In genomic region chr4:24898636-24899035, GRCm38 (mm10) we compare ENCODE assay signal across 8 mouse cellular contexts. TPM values are rescaled to one million over a fixed set of nuclear protein-coding genes. Genes with fewer than 3 reads are reported as not detected.
DNase-seq lines count a peak whose midpoint lies in the region; ATAC-seq and TF ChIP-seq lines count a peak whose summit lies in the region.

No protein-coding gene starts in this region.

- ATAC-seq in erythroblast, adult 5-6 weeks (replicated peaks; ENCODE audit: low FRiP score, poor library complexity, severe bottlenecking): no peak
- ATAC-seq in embryonic facial prominence, embryonic 14.5 days (ENCODE audit: low read depth): no peak
- no peak for ATAC-seq in kidney, postnatal 0 days (replicated peaks; ENCODE audit: low FRiP score, low read depth)
- ATAC-seq in neural tube, embryonic 11.5 days (ENCODE audit: insufficient read depth, low FRiP score, low TSS enrichment): no peak

- peak overlapping the region; percentile 95 for H3K4me3 ChIP-seq in erythroblast, embryonic 14.5 days (replicated peaks)
- peak overlapping the region; percentile 68 for H3K4me3 ChIP-seq in embryonic facial prominence, embryonic 14.5 days (ENCODE audit: low read depth, low read length)
- peak overlapping the region; percentile 84 for H3K4me3 ChIP-seq in kidney, postnatal 0 days (replicated peaks; ENCODE audit: low read depth, low read length)
- peak overlapping the region; percentile 80 for H3K4me3 ChIP-seq in neural tube, embryonic 11.5 days (ENCODE audit: low read depth, low read length)

- peak; percentile 8 to 14 for DNase-seq in B cell, adult 2 months
- no peak for DNase-seq in embryonic facial prominence, embryonic 14.5 days (ENCODE audit: low spot score)
- peak; percentile 10 for DNase-seq in kidney, postnatal 0 days (ENCODE audit: low spot score)
- no peak for DNase-seq in neural tube, embryonic 11.5 days (ENCODE audit: low spot score)
- no peak for DNase-seq in frontal cortex, postnatal 36 days (ENCODE audit: low spot score in 2 of 2)
- DNase-seq in ovary, adult 18-20 months (ENCODE audit: low spot score): no peak

- no peaks in the 10 kb centered on the region for H3K9me3 ChIP-seq in erythroblast, embryonic 14.5 days (ENCODE audit: control insufficient read depth, low read length)
- no peaks in the 10 kb centered on the region for H3K9me3 ChIP-seq in embryonic facial prominence, embryonic 14.5 days (ENCODE audit: control insufficient read depth, low read length)
- H3K9me3 ChIP-seq in kidney, postnatal 0 days (replicated peaks; ENCODE audit: low read length): no peaks in the 10 kb centered on the region
- no peaks in the 10 kb centered on the region for H3K9me3 ChIP-seq in neural tube, embryonic 11.5 days (ENCODE audit: control insufficient read depth, low read length)

- 22% methylated on average over 8 of the region's 8 CpGs for WGBS in embryonic facial prominence, embryonic 14.5 days
- 16% methylated on average over 8 of the region's 8 CpGs for WGBS in kidney, postnatal 0 days
- 26% methylated on average over 8 of the region's 8 CpGs for WGBS in neural tube, embryonic 11.5 days

- no peak for TF ChIP-seq CTCF in kidney, postnatal 0 days (IDR thresholded peaks at IDR 0.05; ENCODE audit: low read depth)

- peak overlapping the region; percentile 71 for H3K9ac ChIP-seq in embryonic facial prominence, embryonic 14.5 days (ENCODE audit: low read depth, low read length)
- peak overlapping the region; percentile 81; the same call in 1 of the 2 replicates for H3K9ac ChIP-seq in kidney, postnatal 0 days (ENCODE audit: low read depth, low read length)
- peak overlapping the region; percentile 14 for H3K9ac ChIP-seq in neural tube, embryonic 11.5 days (ENCODE audit: low read length)

- H3K4me2 ChIP-seq in embryonic facial prominence, embryonic 14.5 days (ENCODE audit: low read depth, low read length): peak overlapping the region; percentile 71
- peak overlapping the region; percentile 60 for H3K4me2 ChIP-seq in kidney, postnatal 0 days (ENCODE audit: low read length)
- H3K4me2 ChIP-seq in neural tube, embryonic 11.5 days (ENCODE audit: low read depth): peak overlapping the region; percentile 67

- H3K4me1 ChIP-seq in erythroblast, embryonic 14.5 days (ENCODE audit: control insufficient read depth): peaks cover 18% of the 10 kb centered on the region
- H3K4me1 ChIP-seq in embryonic facial prominence, embryonic 14.5 days (ENCODE audit: control insufficient read depth, insufficient read depth, low read length): peaks cover 5% of the 10 kb centered on the region
- peaks cover 5% of the 10 kb centered on the region; the same call in 1 of the 2 replicates for H3K4me1 ChIP-seq in kidney, postnatal 0 days (replicated peaks; ENCODE audit: insufficient read depth, low read length)
- no peaks in the 10 kb centered on the region; the same call in 1 of the 2 replicates for H3K4me1 ChIP-seq in neural tube, embryonic 11.5 days (ENCODE audit: control insufficient read depth, insufficient read depth, low read length)

- H3K27ac ChIP-seq in embryonic facial prominence, embryonic 14.5 days (replicated peaks; ENCODE audit: low read depth, low read length): no peak overlapping the region
- no peak overlapping the region for H3K27ac ChIP-seq in kidney, postnatal 0 days
- H3K27ac ChIP-seq in neural tube, embryonic 11.5 days (ENCODE audit: low read depth, low read length): no peak overlapping the region

- peaks cover 28% of the 10 kb centered on the region for H3K36me3 ChIP-seq in erythroblast, embryonic 14.5 days (ENCODE audit: control insufficient read depth)
- H3K36me3 ChIP-seq in embryonic facial prominence, embryonic 14.5 days (ENCODE audit: control insufficient read depth, insufficient read depth, low read length): peaks cover 24% of the 10 kb centered on the region
- H3K36me3 ChIP-seq in kidney, postnatal 0 days (ENCODE audit: insufficient read depth, low read length): peaks cover 9% of the 10 kb centered on the region; the same call in 1 of the 2 replicates
- H3K36me3 ChIP-seq in neural tube, embryonic 11.5 days (ENCODE audit: control insufficient read depth, insufficient read depth, low read length): peaks cover 5% of the 10 kb centered on the region; the same call in 1 of the 2 replicates

- no peaks in the 10 kb centered on the region for H3K27me3 ChIP-seq in erythroblast, embryonic 14.5 days (ENCODE audit: control insufficient read depth)
- no peaks in the 10 kb centered on the region for H3K27me3 ChIP-seq in embryonic facial prominence, embryonic 14.5 days (replicated peaks; ENCODE audit: control insufficient read depth, insufficient read depth, low read length)
- no peaks in the 10 kb centered on the region for H3K27me3 ChIP-seq in kidney, postnatal 0 days (ENCODE audit: insufficient read depth, low read length)
- H3K27me3 ChIP-seq in neural tube, embryonic 11.5 days (ENCODE audit: control insufficient read depth, insufficient read depth, low read length): no peaks in the 10 kb centered on the region

RNA-seq across cellular contexts. Expression of gene Ndufaf4, which starts 0.8 kb away (rescaled TPM):
- polyA plus RNA-seq in erythroblast, embryonic 14.5 days (2012): 0.64 and 0.69 TPM in 2 replicates
- 5.2 and 6.9 TPM in 2 replicates for total RNA-seq in erythroblast, adult 5-6 weeks (2015; ENCODE audit: low replicate concordance)
- total RNA-seq in erythroblast, adult 5-6 weeks (2017; ENCODE audit: low replicate concordance): 2.6 and 5.0 TPM in 2 replicates
- 41.9 and 51.9 TPM in 2 replicates for polyA plus RNA-seq in embryonic facial prominence, embryonic 14.5 days (2014; fragmentation: Nextera tagmentation; extraction: Ambion mirVana)
- 76.3 and 87.6 TPM in 2 replicates for polyA plus RNA-seq in kidney, postnatal 0 days (2015; fragmentation: Nextera tagmentation; extraction: Ambion mirVana)
- polyA plus RNA-seq in neural tube, embryonic 11.5 days (2014; fragmentation: Nextera tagmentation; extraction: Ambion mirVana): 68.5 and 69.0 TPM in 2 replicates

RNA-seq across cellular contexts. Expression of gene Klhl32, which starts 47.7 kb away (rescaled TPM):
- polyA plus RNA-seq in erythroblast, embryonic 14.5 days (2012): 0.01 TPM in 1 of 2 replicates, not detected in the other
- not detected in 2 replicates for total RNA-seq in erythroblast, adult 5-6 weeks (2015; ENCODE audit: low replicate concordance)
- total RNA-seq in erythroblast, adult 5-6 weeks (2017; ENCODE audit: low replicate concordance): not detected in 2 replicates
- 2.8 TPM in 2 replicates for polyA plus RNA-seq in embryonic facial prominence, embryonic 14.5 days (2014; fragmentation: Nextera tagmentation; extraction: Ambion mirVana)
- 2.4 and 3.0 TPM in 2 replicates for polyA plus RNA-seq in kidney, postnatal 0 days (2015; fragmentation: Nextera tagmentation; extraction: Ambion mirVana)
- 6.5 and 10.5 TPM in 2 replicates for polyA plus RNA-seq in neural tube, embryonic 11.5 days (2014; fragmentation: Nextera tagmentation; extraction: Ambion mirVana)

Comparison
In these comparisons a context has a peak if more than half of its experiments do, and no peak if none do; other contexts are left out.
1. DNase-seq: peak in B cell, adult 2 months (2 of 2) and kidney, postnatal 0 days (single experiment); none in embryonic facial prominence, embryonic 14.5 days (single experiment), neural tube, embryonic 11.5 days (single experiment), frontal cortex, postnatal 36 days (0 of 2) and ovary, adult 18-20 months (single experiment).
2. H3K9ac ChIP-seq: peak in every context shown above with its lines; median percentile 81 in kidney, postnatal 0 days; 71 in embryonic facial prominence, embryonic 14.5 days; 14 in neural tube, embryonic 11.5 days.
3. RNA of gene Ndufaf4, which starts 0.8 kb away (polyA plus RNA-seq): 76.3 to 87.6 TPM in kidney, postnatal 0 days, 68.5 to 69.0 TPM in neural tube, embryonic 11.5 days and 41.9 to 51.9 TPM in embryonic facial prominence, embryonic 14.5 days; 0.64 to 0.69 TPM in erythroblast, embryonic 14.5 days; every median in the first group is over 10 times any median in the second.
4. Peak in every context shown above with its lines, with median percentiles within 50 percentile points of each other: H3K4me3 ChIP-seq and H3K4me2 ChIP-seq.